Mouse (Mus musculus): Measurements from ENCODE around the gene Ccdc116. TPM values are rescaled to one million over a fixed set of nuclear protein-coding genes. Genes with fewer than 3 reads are reported as not detected.
A peak's percentile ranks its signal among the peaks of the same experiment; 100 is the strongest.

Ccdc116 gene
- total and polyA plus RNA-seq, 2 experiments from 2014 or later, result 3.5 to 8.8 TPM

- no peak for ATAC-seq
- no peak overlapping the region for H3K27ac ChIP-seq
- H3K4me1 ChIP-seq (ENCODE audit: insufficient read depth, low read length), result peaks cover 5% of the 10 kb centered on the region; the same call in 1 of the 2 replicates
- no peaks in the 10 kb centered on the region for H3K27me3 ChIP-seq (ENCODE audit: insufficient read depth, low read length)
- WGBS, result 89% methylated on average over 7 of the region's 7 CpGs
- peaks cover 18% of the 10 kb centered on the region for H3K36me3 ChIP-seq (ENCODE audit: insufficient read depth, low read length)
- DNase-seq (ENCODE audit: low spot score), result no peak
- no peak overlapping the region for H3K9ac ChIP-seq (replicated peaks; ENCODE audit: low read length)
- no peaks in the 10 kb centered on the region for H3K9me3 ChIP-seq (ENCODE audit: low read length)
- H3K4me2 ChIP-seq (ENCODE audit: low read depth, low read length), result no peak overlapping the region
- TF ChIP-seq CTCF (IDR thresholded peaks at IDR 0.05; ENCODE audit: low read depth), result no peak
- H3K4me3 ChIP-seq (ENCODE audit: low read length), result no peak overlapping the region
Observed at GRCm38 (mm10) chr16:17150520-17151258, 3.7 kb upstream of the Ccdc116 start.

GRCm38 (mm10) chr16:17148084-17148483 is 1.1 kb upstream of the Ccdc116 start:
- H3K4me2 ChIP-seq (ENCODE audit: low read depth, low read length), result peak overlapping the region; percentile 92
- H3K27me3 ChIP-seq (ENCODE audit: insufficient read depth, low read length), result no peaks in the 10 kb centered on the region
- H3K9ac ChIP-seq (replicated peaks; ENCODE audit: low read length), result peak overlapping the region; percentile 63; the same call in 1 of the 2 replicates
- peak overlapping the region; percentile 64 for H3K4me3 ChIP-seq (ENCODE audit: low read length)
- peaks cover 12% of the 10 kb centered on the region for H3K36me3 ChIP-seq (ENCODE audit: insufficient read depth, low read length)
- H3K27ac ChIP-seq, result no peak overlapping the region
- H3K4me1 ChIP-seq (ENCODE audit: insufficient read depth, low read length), result peaks cover 5% of the 10 kb centered on the region; the same call in 1 of the 2 replicates
- no peaks in the 10 kb centered on the region for H3K9me3 ChIP-seq (ENCODE audit: low read length)
- peak; percentile 41; the same call in 1 of the 2 replicates for TF ChIP-seq CTCF (IDR thresholded peaks at IDR 0.05; ENCODE audit: low read depth)
- DNase-seq (ENCODE audit: low spot score) (peak; percentile 18), ATAC-seq (peak; percentile 13; the same call in 1 of the 2 replicates)
- 7% methylated on average over 16 of the region's 16 CpGs for WGBS

- Histone ChIP-seq H3K9me3 (ENCODE audit: low read length) (no peaks in the 10 kb centered on the region), H3K9ac (replicated peaks; ENCODE audit: low read length) (peak overlapping the region; percentile 63), H3K4me2 (ENCODE audit: low read depth, low read length) (peak overlapping the region; percentile 92), H3K4me1 (ENCODE audit: insufficient read depth, low read length) (peaks cover 5% of the 10 kb centered on the region; the same call in 1 of the 2 replicates), H3K27me3 (ENCODE audit: insufficient read depth, low read length) (no peaks in the 10 kb centered on the region), H3K4me3 (ENCODE audit: low read length) (peak overlapping the region; percentile 64), H3K36me3 (ENCODE audit: insufficient read depth, low read length) (peaks cover 6% of the 10 kb centered on the region; the same call in 1 of the 2 replicates), H3K27ac (peak overlapping the region; percentile 74)
- no peak for TF ChIP-seq CTCF (IDR thresholded peaks at IDR 0.05; ENCODE audit: low read depth)
- ATAC-seq (peak; percentile 69), DNase-seq (ENCODE audit: low spot score) (peak; percentile 64)
- under 1% methylated on average over 41 of the region's 41 CpGs for WGBS
Observed at GRCm38 (mm10) chr16:17147391-17147929, 431 bp upstream of the Ccdc116 start.

- no peaks in the 10 kb centered on the region for H3K27me3 ChIP-seq (ENCODE audit: insufficient read depth, low read length)
- H3K4me2 ChIP-seq (ENCODE audit: low read depth, low read length), result no peak within 1 kb of the TSS
- peaks cover 5% of the 10 kb centered on the region; the same call in 1 of the 2 replicates for H3K4me1 ChIP-seq (ENCODE audit: insufficient read depth, low read length)
- no peaks in the 10 kb centered on the region for H3K9me3 ChIP-seq (ENCODE audit: low read length)
- ATAC-seq (no peak), DNase-seq (ENCODE audit: low spot score) (no peak)
- no peaks in the 10 kb centered on the region for H3K36me3 ChIP-seq (ENCODE audit: insufficient read depth, low read length)
- TF ChIP-seq CTCF (IDR thresholded peaks at IDR 0.05; ENCODE audit: low read depth), result no peak
- WGBS, result 21% methylated on average over 7 of the region's 7 CpGs
- no peak within 1 kb of the TSS for H3K27ac ChIP-seq
- no peak within 1 kb of the TSS for H3K9ac ChIP-seq (replicated peaks; ENCODE audit: low read length)
- H3K4me3 ChIP-seq (ENCODE audit: low read length), result no peak within 1 kb of the TSS
Observed at GRCm38 (mm10) chr16:17144339-17144738, 2.7 kb downstream of the Ccdc116 start, which contains the start of gene Ydjc. Gene Ydjc, plus strand, starts transcription at chr16:17144621.

GRCm38 (mm10) chr16:17137355-17137754 is 9.7 kb downstream of the Ccdc116 start:
- TF ChIP-seq CTCF (IDR thresholded peaks at IDR 0.05; ENCODE audit: low read depth), result no peak
- 93% methylated on average over 15 of the region's 15 CpGs for WGBS
- Histone ChIP-seq H3K36me3 (ENCODE audit: insufficient read depth, low read length) (no peaks in the 10 kb centered on the region), H3K4me2 (ENCODE audit: low read depth, low read length) (no peak overlapping the region), H3K9ac (replicated peaks; ENCODE audit: low read length) (no peak overlapping the region), H3K27ac (no peak overlapping the region), H3K9me3 (ENCODE audit: low read length) (no peaks in the 10 kb centered on the region), H3K4me1 (ENCODE audit: insufficient read depth, low read length) (0 out of 2 replicates have a peak, but pooled peaks cover 4% of the 10 kb centered on the region), H3K4me3 (ENCODE audit: low read length) (no peak overlapping the region), H3K27me3 (ENCODE audit: insufficient read depth, low read length) (no peaks in the 10 kb centered on the region)
- ATAC-seq (no peak), DNase-seq (ENCODE audit: low spot score) (no peak)

GRCm38 (mm10) chr16:17132906-17133200 is 14.2 kb downstream of the Ccdc116 start:
- no peak for DNase-seq (ENCODE audit: low spot score)
- 43% methylated on average over 7 of the region's 7 CpGs for WGBS

More at GRCm38 (mm10) chr16:17132906-17133200, 14.2 kb downstream of the Ccdc116 start:
- no peak for ATAC-seq
- Histone ChIP-seq H3K27ac (no peak overlapping the region), H3K4me3 (ENCODE audit: low read length) (peak overlapping the region; percentile 77), H3K4me1 (ENCODE audit: insufficient read depth, low read length) (peaks cover 9% of the 10 kb centered on the region; the same call in 1 of the 2 replicates), H3K9me3 (ENCODE audit: low read length) (no peaks in the 10 kb centered on the region), H3K36me3 (ENCODE audit: insufficient read depth, low read length) (no peaks in the 10 kb centered on the region), H3K9ac (replicated peaks; ENCODE audit: low read length) (no peak overlapping the region; the same call in 1 of the 2 replicates), H3K4me2 (ENCODE audit: low read depth, low read length) (peak overlapping the region; percentile 100), H3K27me3 (ENCODE audit: insufficient read depth, low read length) (no peaks in the 10 kb centered on the region)
- no peak for TF ChIP-seq CTCF (IDR thresholded peaks at IDR 0.05; ENCODE audit: low read depth)
